Mouse (Mus musculus) hindbrain, embryonic 13.5 days (tissue): ENCODE measurements around the gene Ccdc105. TPM values are rescaled to one million over a fixed set of nuclear protein-coding genes. Genes with fewer than 3 reads are reported as not detected.

Experiments
- ATAC-seq: fragments of 200-750 bp; cut with Nextera tagmentation; 2 replicates; pipeline ENCODE4 v1.8.0; 2017; ENCODE audit warnings: moderate TSS enrichment; ENCODE audit not compliant: low FRiP score
- H3K27ac ChIP-seq: fragments of 300-500 bp; sonication (generic); 2 replicates; pipeline ENCODE4 v1.5.1; 2015; ENCODE audit warnings: inconsistent platforms, mild to moderate bottlenecking, moderate library complexity
- H3K27me3 ChIP-seq: fragments of 300-500 bp; sonication (generic); 2 replicates; pipeline ENCODE4 v1.6.1; 2015; ENCODE audit warnings: mild to moderate bottlenecking, inconsistent platforms
- H3K36me3 ChIP-seq: fragments of 300-500 bp; sonication (generic); 2 replicates; pipeline ENCODE4 v1.6.1; 2015; ENCODE audit warnings: mild to moderate bottlenecking, inconsistent platforms
- H3K4me1 ChIP-seq: fragments of 300-500 bp; sonication (generic); replicated peaks from 2 replicates; pipeline ENCODE4 v1.6.1; 2015; ENCODE audit warnings: inconsistent platforms
- H3K4me2 ChIP-seq: fragments of 300-500 bp; sonication (generic); 2 replicates; pipeline ENCODE4 v1.6.1; 2015; ENCODE audit warnings: inconsistent platforms, mild to moderate bottlenecking, moderate library complexity
- H3K4me3 ChIP-seq: fragments of 300-500 bp; sonication (generic); 2 replicates; pipeline ENCODE4 v1.5.1; 2015; ENCODE audit warnings: mild to moderate bottlenecking, inconsistent platforms
- H3K9ac ChIP-seq: fragments of 300-500 bp; sonication (generic); 2 replicates; pipeline ENCODE4 v1.6.1; 2015; ENCODE audit warnings: mild to moderate bottlenecking, inconsistent platforms
- H3K9me3 ChIP-seq: fragments of 300-500 bp; sonication (generic); 2 replicates; pipeline ENCODE4 v1.6.1; 2016; ENCODE audit warnings: inconsistent platforms
- WGBS: fragments of 180-500 bp; shearing (Covaris S2); methylation state at CpG from one replicate; pipeline ENCODE4 v1.1.7; 2015; 5-methylcytosine and 5-hydroxymethylcytosine counted together
- polyA plus RNA-seq: library from polyadenylated mRNA; unstranded; fragments of >200 nt; fragmentation: Nextera tagmentation; extraction: Ambion mirVana; gene quantifications from 2 replicates; pipeline ENCODE4 v1.2.1, GENCODE M21; 2015

Ccdc105 gene
- polyA plus RNA-seq, 1 experiment from 2014 or later: 0.19 TPM

DNA sequence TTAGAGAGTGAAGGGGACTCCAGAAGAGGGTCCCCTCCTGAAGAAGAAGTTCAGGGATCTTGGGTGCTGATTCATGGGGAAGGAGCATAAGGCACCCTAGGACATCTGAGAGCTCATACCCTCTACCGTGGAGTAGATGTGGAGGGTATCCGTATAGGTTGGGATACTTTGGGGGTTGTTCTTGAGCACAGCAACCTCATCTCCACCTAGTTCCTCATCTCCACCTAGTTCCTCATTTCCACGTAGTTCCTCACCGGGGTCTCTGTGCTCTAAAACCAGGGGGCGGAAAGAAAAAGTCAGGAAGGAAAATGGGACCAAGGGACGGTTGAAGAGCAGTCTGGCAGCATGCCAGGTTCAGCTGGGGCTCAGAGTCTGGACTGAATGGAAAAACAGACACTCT, 38.7 kb downstream of the Ccdc105 start:
- no peak overlapping the region for H3K27ac ChIP-seq
- no peak overlapping the region for H3K4me2 ChIP-seq
- H3K4me1 ChIP-seq: no peaks in the 10 kb centered on the region
- no peak overlapping the region for H3K4me3 ChIP-seq
- H3K9me3 ChIP-seq: no peaks in the 10 kb centered on the region
- no peak for ATAC-seq
- WGBS: 82% methylated on average over 6 of the region's 6 CpGs
- no peaks in the 10 kb centered on the region for H3K36me3 ChIP-seq
- no peaks in the 10 kb centered on the region for H3K27me3 ChIP-seq
- no peak overlapping the region for H3K9ac ChIP-seq

DNA sequence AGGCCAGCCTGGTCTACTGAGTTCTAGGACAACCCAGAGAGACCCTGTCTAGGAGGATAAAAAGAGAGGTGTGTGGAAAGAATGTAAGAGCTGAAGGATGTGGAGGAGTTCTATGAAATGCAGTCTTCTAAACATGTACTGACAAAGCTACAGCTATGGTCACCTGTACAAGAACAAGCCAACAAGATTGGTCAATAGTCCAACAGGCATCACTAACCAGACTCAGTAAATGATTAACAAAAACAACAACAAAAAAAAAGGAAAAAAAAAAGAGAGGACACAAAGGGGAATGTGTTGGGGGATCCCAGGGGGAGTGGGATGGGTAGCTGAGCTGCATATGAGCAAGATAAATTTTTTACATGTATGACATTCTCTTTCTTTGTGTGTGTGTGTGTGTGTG, 42.2 kb downstream of the Ccdc105 start:
- no peaks in the 10 kb centered on the region for H3K27me3 ChIP-seq
- no peak overlapping the region for H3K4me2 ChIP-seq
- H3K36me3 ChIP-seq: no peaks in the 10 kb centered on the region
- H3K4me1 ChIP-seq: no peaks in the 10 kb centered on the region
- H3K9me3 ChIP-seq: no peaks in the 10 kb centered on the region
- H3K4me3 ChIP-seq: no peak overlapping the region
- H3K9ac ChIP-seq: no peak overlapping the region
- no peak for ATAC-seq
- no peak overlapping the region for H3K27ac ChIP-seq

DNA sequence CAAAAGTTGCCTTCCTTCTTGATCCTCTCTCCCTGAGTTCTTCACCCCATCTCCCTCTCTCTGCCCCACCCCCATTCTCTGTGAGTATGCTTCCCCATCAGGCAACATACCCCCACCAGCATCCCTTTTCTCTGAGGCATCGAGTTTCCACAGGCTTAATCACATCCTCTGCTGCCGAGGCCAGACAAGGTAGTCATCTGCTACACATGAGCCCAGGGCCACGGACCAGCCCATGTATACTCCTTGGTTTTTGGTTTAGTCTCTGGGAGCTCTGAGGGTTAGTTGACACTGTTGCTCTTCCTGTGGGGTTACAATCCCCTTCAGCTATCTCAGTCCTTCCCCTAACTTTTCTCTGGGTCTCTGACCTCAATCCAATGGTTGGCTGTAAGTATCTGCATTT, 52.0 kb downstream of the Ccdc105 start:
- no peak overlapping the region for H3K9ac ChIP-seq
- no peak overlapping the region for H3K4me2 ChIP-seq
- H3K36me3 ChIP-seq: no peaks in the 10 kb centered on the region
- H3K4me1 ChIP-seq: no peaks in the 10 kb centered on the region
- no peaks in the 10 kb centered on the region for H3K9me3 ChIP-seq
- no peak for ATAC-seq
- H3K27ac ChIP-seq: no peak overlapping the region
- WGBS: 63% methylated on average over 3 of the region's 3 CpGs
- H3K27me3 ChIP-seq: no peaks in the 10 kb centered on the region
- no peak overlapping the region for H3K4me3 ChIP-seq

Other genes starting within 250 kb of the Ccdc105 start
- gene Olfr1358, start 235.6 kb downstream of the Ccdc105 start, polyA plus RNA-seq: not detected in 2 replicates
- 56.1 and 61.2 TPM in 2 replicates for gene Ilvbl, start 178.7 kb downstream of the Ccdc105 start, polyA plus RNA-seq
- 4.5 and 4.6 TPM in 2 replicates for gene Syde1, start 161.1 kb downstream of the Ccdc105 start, polyA plus RNA-seq
- gene Olfr1357, start 135.0 kb downstream of the Ccdc105 start, polyA plus RNA-seq: not detected in 2 replicates
- gene Casp14, start 34.8 kb downstream of the Ccdc105 start, polyA plus RNA-seq: not detected in 2 replicates
- 8.3 and 9.8 TPM in 2 replicates for gene Slc1a6, start 27.4 kb upstream of the Ccdc105 start, polyA plus RNA-seq
- 0.06 TPM in 2 replicates for gene Olfr1356, start 99.1 kb upstream of the Ccdc105 start, polyA plus RNA-seq
- not detected in 2 replicates for gene Olfr1355, start 122.5 kb upstream of the Ccdc105 start, polyA plus RNA-seq
- gene Olfr1354, start 160.1 kb upstream of the Ccdc105 start, polyA plus RNA-seq: not detected in 2 replicates
- not detected in 2 replicates for gene Olfr8, start 197.6 kb upstream of the Ccdc105 start, polyA plus RNA-seq
- gene Olfr1353, start 210.2 kb upstream of the Ccdc105 start, polyA plus RNA-seq: not detected in 2 replicates
- not detected in 2 replicates for gene Olfr1352, start 228.0 kb upstream of the Ccdc105 start, polyA plus RNA-seq